Mouse (Mus musculus) granulocyte monocyte progenitor cell, adult 5-6 weeks (primary cell): Measurements from ENCODE around the gene Gm14410. TPM values are rescaled to one million over a fixed set of nuclear protein-coding genes. Genes with fewer than 3 reads are reported as not detected.
A peak's percentile ranks its signal among the peaks of the same experiment; 100 is the strongest.
"Not testable (repeated sequence)": the region's sequence is repeated elsewhere in the genome, so short reads cannot be mapped to it uniquely, and the experiment has no call there.

ENCODE experiments used
- ATAC-seq: replicated peaks from 2 replicates; pipeline ENCODE4 v1.8.0; 2016; ENCODE audit warnings: mild to moderate bottlenecking, moderate TSS enrichment, inconsistent platforms; ENCODE audit not compliant: poor library complexity, severe bottlenecking
- total RNA-seq, 2 experiments: library from RNA; stranded (forward) in 1 of 2; stranded (reverse) in 1 of 2; fragments of 200-712, 200-1000 nt in 1 of 2; fragments of >200 nt in 1 of 2; fragmentation: Nextera tagmentation in 1 of 2; gene quantifications; 2 replicates each; pipeline ENCODE4 v1.2.3; 2014 to 2017

The Gm14410 gene
- total RNA-seq (2014; fragmentation: Nextera tagmentation) (23.6 and 32.8 TPM in 2 replicates), total RNA-seq (2017) (22.1 and 34.2 TPM in 2 replicates)

- ATAC-seq = peak; percentile 61; the same call in 1 of the 2 replicates
Observed at GRCm38 (mm10) chr2:177206341-177206740, at the start of gene Gm14410. TSS of gene Gm14410 (minus strand) at chr2:177206421.

- ATAC-seq = not testable (repeated sequence)
Observed at GRCm38 (mm10) chr2:177247449-177247848, 41.2 kb upstream of the Gm14410 start.

GRCm38 (mm10) chr2:177230461-177230860 lies 24.2 kb upstream of the Gm14410 start:
- not testable (repeated sequence) for ATAC-seq

GRCm38 (mm10) chr2:177172749-177173148 lies 33.5 kb downstream of the Gm14410 start:
- not testable (repeated sequence) for ATAC-seq

Other genes starting within 250 kb of the Gm14410 start
- 0.56 TPM in 1 of 2 replicates, not detected in the other for gene Gm14419, start 205.5 kb downstream of the Gm14410 start, total RNA-seq (2014; fragmentation: Nextera tagmentation)
- gene Gm14419, start 205.5 kb downstream of the Gm14410 start, total RNA-seq (2017) = 5.2 and 17.9 TPM in 2 replicates
- gene Gm14401, start 132.1 kb downstream of the Gm14410 start, total RNA-seq (2014; fragmentation: Nextera tagmentation) = 4.2 and 9.1 TPM in 2 replicates
- not detected in 2 replicates for gene Gm14401, start 132.1 kb downstream of the Gm14410 start, total RNA-seq (2017)
- not detected in 2 replicates for gene Gm14409, start 60.6 kb upstream of the Gm14410 start, total RNA-seq (2014; fragmentation: Nextera tagmentation)
- gene Gm14409, start 60.6 kb upstream of the Gm14410 start, total RNA-seq (2017) = not detected in 2 replicates
- 0.45 TPM in 1 of 2 replicates, not detected in the other for gene Gm14412, start 117.9 kb upstream of the Gm14410 start, total RNA-seq (2014; fragmentation: Nextera tagmentation)
- 0.10 and 0.22 TPM in 2 replicates for gene Gm14412, start 117.9 kb upstream of the Gm14410 start, total RNA-seq (2017)
- gene Gm14418, start 191.9 kb upstream of the Gm14410 start, total RNA-seq (2014; fragmentation: Nextera tagmentation) = 1.8 and 5.1 TPM in 2 replicates
- gene Gm14418, start 191.9 kb upstream of the Gm14410 start, total RNA-seq (2017) = 1.8 and 5.4 TPM in 2 replicates